Mouse (Mus musculus) fat pad, adult 2 months (tissue): ENCODE results near the gene Eefsec.

Source experiments
- DNase-seq: peaks from one replicate; pipeline ENCODE4 v3.0.0-alpha.2; 2011; ENCODE audit warnings: low read depth, low spot score; ENCODE audit errors: extremely low read depth

Eefsec gene

GRCm38 (mm10) chr6:88216199-88216598, 230.1 kb downstream of the Eefsec start:
- no peak for DNase-seq

DNA sequence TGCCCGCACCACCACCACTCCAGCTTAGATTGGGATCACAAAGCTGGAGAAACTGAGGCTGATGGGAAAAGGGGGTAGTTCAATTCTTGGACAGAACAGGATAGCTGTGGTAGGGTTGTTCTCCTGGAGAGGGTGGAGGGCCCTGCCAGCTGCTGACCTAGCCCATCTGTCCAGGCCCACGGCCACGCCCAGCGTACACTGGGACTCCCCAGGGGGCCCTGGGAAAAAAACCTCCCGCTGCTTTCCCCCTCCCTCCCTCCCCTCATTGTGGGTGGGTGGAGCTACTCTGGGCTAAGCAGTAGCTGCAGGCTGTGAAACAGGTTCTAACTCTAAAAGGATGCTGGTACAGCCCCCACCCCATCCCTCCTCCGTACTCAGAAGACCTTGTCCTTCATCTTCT, 230.5 kb downstream of the Eefsec start:
- DNase-seq, result no peak

GRCm38 (mm10) chr6:88210182-88210581, 236.2 kb downstream of the Eefsec start:
- no peak for DNase-seq

DNA sequence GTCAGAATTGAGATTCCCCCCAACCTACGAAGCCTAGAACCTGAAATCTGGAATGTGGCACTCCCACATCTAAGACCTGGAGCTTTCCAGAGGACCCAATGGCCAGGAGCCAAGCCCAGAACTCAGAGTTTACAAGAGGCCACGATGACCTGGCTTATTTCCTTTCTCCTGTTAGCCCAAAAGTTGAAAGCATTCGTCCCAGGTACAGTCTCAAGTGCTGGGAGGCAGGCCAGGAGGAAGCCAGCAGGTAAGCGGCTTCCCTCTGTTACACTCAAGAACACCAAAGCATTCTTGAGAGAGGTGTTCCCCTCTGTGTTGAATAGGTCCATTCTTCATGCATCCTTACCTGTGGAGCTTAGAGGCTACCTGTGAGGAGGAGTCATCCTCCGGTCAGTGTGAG, 236.9 kb downstream of the Eefsec start:
- DNase-seq, result no peak

DNA sequence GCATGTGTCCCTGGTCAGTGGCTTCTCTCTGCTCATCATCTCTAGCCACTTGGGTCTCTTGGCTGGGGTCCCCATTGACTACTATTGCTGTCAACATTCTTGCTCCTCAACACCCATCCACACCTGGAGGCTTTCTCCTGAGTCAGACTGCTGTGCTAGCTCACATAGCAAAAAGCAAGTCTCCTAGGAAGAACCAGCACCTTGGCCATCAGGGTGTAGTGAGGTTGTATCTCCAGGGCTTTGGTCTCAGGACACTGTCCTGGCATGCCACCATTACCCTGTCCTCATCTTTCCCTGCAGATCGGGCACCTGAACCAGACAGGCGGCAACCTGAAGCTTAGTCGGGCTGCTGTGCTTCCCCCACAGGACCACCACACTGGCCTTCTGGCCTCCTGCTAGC, 238.0 kb downstream of the Eefsec start:
- DNase-seq, result no peak

DNA sequence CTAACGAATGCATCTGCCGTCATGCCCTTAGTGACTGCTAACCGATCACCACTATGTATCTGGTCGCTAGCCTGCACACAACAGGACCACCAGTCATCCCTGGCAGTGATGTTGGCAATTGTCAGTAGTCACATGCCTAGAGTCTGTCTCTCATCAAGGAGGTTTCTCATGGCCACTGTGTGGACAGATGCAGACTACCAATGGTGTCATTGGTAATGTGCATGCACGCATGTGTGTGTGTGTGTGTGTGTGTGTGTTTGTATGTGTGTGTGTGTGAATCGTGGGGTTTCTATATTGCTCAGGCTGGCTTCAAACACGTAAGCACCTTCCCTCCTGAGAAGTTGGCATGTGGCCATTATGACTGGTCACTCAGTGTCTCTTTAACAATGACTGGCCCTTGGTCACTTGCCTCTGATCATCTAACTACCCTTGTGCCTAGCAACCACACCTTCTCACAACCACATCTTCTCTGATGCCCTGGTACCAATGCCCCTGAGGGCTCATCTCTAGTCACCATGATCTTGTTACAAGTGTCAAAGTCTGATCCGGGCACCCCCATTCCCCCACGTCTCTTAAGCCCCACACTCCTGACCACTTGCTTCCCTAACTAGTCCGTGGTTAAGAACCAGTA, 238.8 kb downstream of the Eefsec start:
- no peak for DNase-seq
